Mouse (Mus musculus): ENCODE measurements around the gene Gbp4. TPM values are rescaled to one million over a fixed set of nuclear protein-coding genes. Genes with fewer than 3 reads are reported as not detected.
A peak's percentile ranks its signal among the peaks of the same experiment; 100 is the strongest.
"Not testable (repeated sequence)": the region's sequence is repeated elsewhere in the genome, so short reads cannot be mapped to it uniquely, and the experiment has no call there.

Gene Gbp4
- polyA plus RNA-seq, 1 experiment from 2014 or later, result 9.5 TPM

DNA sequence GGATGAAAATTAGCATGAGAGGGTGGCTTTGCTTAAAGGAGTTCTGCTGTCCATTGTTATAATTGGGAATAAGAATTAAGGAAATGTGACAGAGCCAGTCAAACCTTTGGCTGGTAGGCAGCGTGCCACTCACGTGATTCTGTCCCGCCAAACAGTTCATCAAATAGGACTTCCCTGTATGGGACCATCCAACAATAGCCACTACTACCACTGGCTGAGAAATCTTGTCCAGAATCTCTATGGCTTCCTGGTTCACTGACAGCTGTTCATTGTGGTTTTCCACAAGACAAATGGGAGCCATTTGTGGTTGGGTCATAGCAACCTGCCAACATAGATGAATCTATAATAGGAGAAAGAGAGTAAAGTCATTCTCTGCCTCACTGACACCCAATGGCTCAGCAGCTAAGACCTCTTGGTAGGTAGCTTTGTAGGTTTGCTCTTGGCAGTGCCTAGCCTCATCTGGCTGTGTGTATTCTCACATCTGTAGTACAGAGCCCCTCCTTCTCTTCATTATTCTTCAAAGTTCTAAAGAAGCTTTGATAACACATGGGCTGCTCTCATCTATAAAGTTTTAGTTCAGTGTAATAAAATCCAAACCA is 2.6 kb downstream of the Gbp4 start:
- not testable (repeated sequence) for H3K4me3 ChIP-seq (ENCODE audit: low read length); H3K27me3 ChIP-seq (ENCODE audit: control insufficient read depth, insufficient read depth, low read length); H3K27ac ChIP-seq (ENCODE audit: low read length); ATAC-seq (replicated peaks; ENCODE audit: extremely low read depth, insufficient read depth, low FRiP score); H3K4me1 ChIP-seq (ENCODE audit: control insufficient read depth, insufficient read depth, low read length); H3K36me3 ChIP-seq (ENCODE audit: control insufficient read depth, insufficient read depth); H3K9ac ChIP-seq (ENCODE audit: low read length); H3K9me3 ChIP-seq (replicated peaks; ENCODE audit: control insufficient read depth, low read length); H3K4me2 ChIP-seq (ENCODE audit: low read depth, low read length)
- WGBS, result 83% methylated on average over 3 of the region's 3 CpGs

DNA sequence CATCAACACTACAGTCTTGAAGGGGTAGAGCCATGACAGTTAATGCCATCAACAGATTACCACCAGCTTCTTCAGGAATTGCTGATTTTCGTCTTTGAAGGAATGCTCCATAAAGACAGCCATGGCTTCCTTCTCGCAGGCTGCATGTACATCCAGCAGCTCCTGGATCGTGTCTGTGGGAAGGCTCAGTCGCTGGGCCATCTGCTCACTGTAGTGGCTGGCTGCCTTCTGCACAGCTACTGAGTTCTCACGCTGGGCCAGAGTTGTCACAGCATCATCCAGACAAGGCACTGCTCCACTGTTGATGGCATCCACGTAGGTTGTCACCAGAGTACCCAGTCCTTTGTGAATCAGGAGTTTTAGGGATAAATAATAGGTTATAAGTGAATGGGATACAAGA is 17.7 kb downstream of the Gbp4 start:
- H3K4me3 ChIP-seq (ENCODE audit: low read length); H3K4me1 ChIP-seq (ENCODE audit: control insufficient read depth, insufficient read depth, low read length); H3K9ac ChIP-seq (ENCODE audit: low read length); H3K9me3 ChIP-seq (replicated peaks; ENCODE audit: control insufficient read depth, low read length); ATAC-seq (replicated peaks; ENCODE audit: extremely low read depth, insufficient read depth, low FRiP score); H3K36me3 ChIP-seq (ENCODE audit: control insufficient read depth, insufficient read depth); H3K27me3 ChIP-seq (ENCODE audit: control insufficient read depth, insufficient read depth, low read length); H3K4me2 ChIP-seq (ENCODE audit: low read depth, low read length); H3K27ac ChIP-seq (ENCODE audit: low read length): not testable (repeated sequence)
- 67% methylated on average over 6 of the region's 6 CpGs for WGBS

- Histone ChIP-seq H3K9ac (ENCODE audit: low read length) (no peak overlapping the region), H3K27ac (ENCODE audit: low read length) (no peak overlapping the region), H3K4me2 (ENCODE audit: low read depth, low read length) (no peak overlapping the region), H3K36me3 (ENCODE audit: control insufficient read depth, insufficient read depth) (no peaks in the 10 kb centered on the region), H3K9me3 (replicated peaks; ENCODE audit: control insufficient read depth, low read length) (peaks cover 3% of the 10 kb centered on the region; the same call in 1 of the 2 replicates), H3K27me3 (ENCODE audit: control insufficient read depth, insufficient read depth, low read length) (no peaks in the 10 kb centered on the region), H3K4me3 (ENCODE audit: low read length) (no peak overlapping the region), H3K4me1 (ENCODE audit: control insufficient read depth, insufficient read depth, low read length) (no peaks in the 10 kb centered on the region; the same call in 1 of the 2 replicates)
- no peak for ATAC-seq (replicated peaks; ENCODE audit: extremely low read depth, insufficient read depth, low FRiP score)
- WGBS, result 63% methylated on average over 2 of the region's 2 CpGs
Observed at GRCm38 (mm10) chr5:105115740-105116139, 23.6 kb downstream of the Gbp4 start.

DNA sequence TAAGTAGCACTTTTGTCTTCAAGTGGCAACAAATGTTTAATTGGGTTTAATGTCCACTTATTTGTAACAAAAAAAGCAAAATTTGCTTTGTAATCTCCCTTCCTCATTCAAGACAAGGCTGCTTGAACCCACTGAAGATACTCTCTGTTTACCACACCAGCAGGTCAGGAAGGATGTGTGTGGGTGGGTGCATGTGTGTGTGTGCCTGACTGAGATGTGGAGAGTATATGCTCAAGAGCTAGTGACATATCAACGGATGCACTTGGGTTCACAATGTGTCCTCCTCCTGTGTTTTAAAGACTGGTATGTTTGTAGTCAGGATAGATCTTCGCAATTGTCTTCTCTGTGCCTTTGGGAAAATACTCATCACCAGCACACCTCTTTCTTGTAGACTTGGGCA is 24.7 kb downstream of the Gbp4 start:
- Histone ChIP-seq H3K9me3 (replicated peaks; ENCODE audit: control insufficient read depth, low read length) (peaks cover 3% of the 10 kb centered on the region; the same call in 1 of the 2 replicates), H3K4me2 (ENCODE audit: low read depth, low read length) (no peak overlapping the region), H3K9ac (ENCODE audit: low read length) (no peak overlapping the region), H3K4me1 (ENCODE audit: control insufficient read depth, insufficient read depth, low read length) (no peaks in the 10 kb centered on the region; the same call in 1 of the 2 replicates), H3K27ac (ENCODE audit: low read length) (no peak overlapping the region), H3K4me3 (ENCODE audit: low read length) (no peak overlapping the region), H3K36me3 (ENCODE audit: control insufficient read depth, insufficient read depth) (no peaks in the 10 kb centered on the region), H3K27me3 (ENCODE audit: control insufficient read depth, insufficient read depth, low read length) (no peaks in the 10 kb centered on the region)
- 75% methylated on average over 2 of the region's 2 CpGs for WGBS
- no peak for ATAC-seq (replicated peaks; ENCODE audit: extremely low read depth, insufficient read depth, low FRiP score)

DNA sequence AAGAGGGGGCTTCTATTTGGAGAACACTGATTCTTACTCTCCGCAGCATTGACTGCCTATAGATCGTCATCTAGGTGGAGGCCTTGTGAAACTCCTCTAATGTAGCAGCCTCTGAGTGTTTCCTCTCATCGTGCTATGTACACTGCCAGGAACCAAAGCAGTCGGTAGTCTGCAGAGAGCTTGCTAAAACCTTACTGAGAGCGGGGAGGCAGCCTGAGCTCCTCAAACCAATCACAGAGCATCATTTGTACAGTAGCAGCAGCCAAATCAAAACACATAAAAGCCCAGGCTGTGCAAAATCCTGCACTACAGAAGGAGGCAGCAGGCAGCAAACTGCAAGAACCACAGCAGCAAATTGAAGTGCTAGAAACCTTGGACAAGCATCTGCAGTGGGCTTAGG is 25.7 kb downstream of the Gbp4 start:
- WGBS, result 85% methylated on average over 5 of the region's 5 CpGs
- Histone ChIP-seq H3K4me1 (ENCODE audit: control insufficient read depth, insufficient read depth, low read length) (no peaks in the 10 kb centered on the region; the same call in 1 of the 2 replicates), H3K4me2 (ENCODE audit: low read depth, low read length) (no peak overlapping the region), H3K27me3 (ENCODE audit: control insufficient read depth, insufficient read depth, low read length) (no peaks in the 10 kb centered on the region), H3K27ac (ENCODE audit: low read length) (no peak overlapping the region), H3K4me3 (ENCODE audit: low read length) (no peak overlapping the region), H3K36me3 (ENCODE audit: control insufficient read depth, insufficient read depth) (no peaks in the 10 kb centered on the region), H3K9ac (ENCODE audit: low read length) (no peak overlapping the region), H3K9me3 (replicated peaks; ENCODE audit: control insufficient read depth, low read length) (peaks cover 3% of the 10 kb centered on the region; the same call in 1 of the 2 replicates)
- ATAC-seq (replicated peaks; ENCODE audit: extremely low read depth, insufficient read depth, low FRiP score), result no peak

- Histone ChIP-seq H3K4me2 (ENCODE audit: low read depth, low read length) (peak overlapping the region; percentile 50), H3K27ac (ENCODE audit: low read length) (peak overlapping the region; percentile 74)
- not testable (repeated sequence) for H3K9ac ChIP-seq (ENCODE audit: low read length); H3K9me3 ChIP-seq (replicated peaks; ENCODE audit: control insufficient read depth, low read length); H3K4me3 ChIP-seq (ENCODE audit: low read length); H3K4me1 ChIP-seq (ENCODE audit: control insufficient read depth, insufficient read depth, low read length); H3K36me3 ChIP-seq (ENCODE audit: control insufficient read depth, insufficient read depth); H3K27me3 ChIP-seq (ENCODE audit: control insufficient read depth, insufficient read depth, low read length)
- 12% methylated on average over 4 of the region's 4 CpGs for WGBS
- peak; percentile 85 for ATAC-seq (replicated peaks; ENCODE audit: extremely low read depth, insufficient read depth, low FRiP score)
Observed at GRCm38 (mm10) chr5:105110271-105110852, 29.0 kb downstream of the Gbp4 start.

GRCm38 (mm10) chr5:105109775-105110174 is 29.6 kb downstream of the Gbp4 start:
- 0 out of 2 replicates have a peak overlapping the region, but pooled peaks have one; percentile 26 for H3K9ac ChIP-seq (ENCODE audit: low read length)
- 27% methylated on average over 1 of the region's 1 CpGs for WGBS
- H3K4me2 ChIP-seq (ENCODE audit: low read depth, low read length), result peak overlapping the region; percentile 50
- peak overlapping the region; percentile 29; the same call in 1 of the 2 replicates for H3K4me3 ChIP-seq (ENCODE audit: low read length)
- not testable (repeated sequence) for H3K27me3 ChIP-seq (ENCODE audit: control insufficient read depth, insufficient read depth, low read length); H3K9me3 ChIP-seq (replicated peaks; ENCODE audit: control insufficient read depth, low read length); H3K36me3 ChIP-seq (ENCODE audit: control insufficient read depth, insufficient read depth); H3K4me1 ChIP-seq (ENCODE audit: control insufficient read depth, insufficient read depth, low read length)
- H3K27ac ChIP-seq (ENCODE audit: low read length), result peak overlapping the region; percentile 74
- peak; percentile 62; the same call in 1 of the 2 replicates for ATAC-seq (replicated peaks; ENCODE audit: extremely low read depth, insufficient read depth, low FRiP score)

DNA sequence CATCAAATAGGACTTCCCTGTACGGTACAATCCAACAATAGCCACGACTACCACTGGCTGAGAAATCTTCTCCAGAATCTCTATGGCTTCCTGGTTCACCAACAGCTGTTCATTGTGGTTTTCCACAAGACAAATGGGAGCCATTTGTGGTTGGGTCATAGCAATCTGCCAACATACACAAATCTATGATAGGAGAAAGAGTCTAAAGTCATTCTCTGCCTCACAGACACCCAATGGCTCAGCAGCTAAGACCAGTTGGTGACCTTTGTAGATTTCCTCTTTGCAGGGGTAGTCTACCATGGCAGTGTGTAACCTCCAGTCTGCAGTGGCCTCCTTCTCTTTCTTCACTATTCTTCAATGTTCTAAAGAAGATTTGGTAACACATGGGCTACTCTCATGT is 33.7 kb downstream of the Gbp4 start:
- not testable (repeated sequence) for H3K4me2 ChIP-seq (ENCODE audit: low read depth, low read length); H3K27ac ChIP-seq (ENCODE audit: low read length); ATAC-seq (replicated peaks; ENCODE audit: extremely low read depth, insufficient read depth, low FRiP score); H3K27me3 ChIP-seq (ENCODE audit: control insufficient read depth, insufficient read depth, low read length); H3K4me3 ChIP-seq (ENCODE audit: low read length); H3K9me3 ChIP-seq (replicated peaks; ENCODE audit: control insufficient read depth, low read length); H3K4me1 ChIP-seq (ENCODE audit: control insufficient read depth, insufficient read depth, low read length); H3K36me3 ChIP-seq (ENCODE audit: control insufficient read depth, insufficient read depth); H3K9ac ChIP-seq (ENCODE audit: low read length)
- WGBS, result 66% methylated on average over 2 of the region's 2 CpGs

- no peak for ATAC-seq (replicated peaks; ENCODE audit: extremely low read depth, insufficient read depth, low FRiP score)
- Histone ChIP-seq H3K9ac (ENCODE audit: low read length) (no peak overlapping the region), H3K4me1 (ENCODE audit: control insufficient read depth, insufficient read depth, low read length) (no peaks in the 10 kb centered on the region), H3K27me3 (ENCODE audit: control insufficient read depth, insufficient read depth, low read length) (no peaks in the 10 kb centered on the region), H3K4me2 (ENCODE audit: low read depth, low read length) (no peak overlapping the region), H3K4me3 (ENCODE audit: low read length) (no peak overlapping the region), H3K36me3 (ENCODE audit: control insufficient read depth, insufficient read depth) (no peaks in the 10 kb centered on the region), H3K9me3 (replicated peaks; ENCODE audit: control insufficient read depth, low read length) (peaks cover 4% of the 10 kb centered on the region; the same call in 1 of the 2 replicates), H3K27ac (ENCODE audit: low read length) (no peak overlapping the region)
Observed at GRCm38 (mm10) chr5:105081900-105082299, 57.5 kb downstream of the Gbp4 start.
